Mouse (Mus musculus): ENCODE results near the gene Ahnak2. TPM values are rescaled to one million over a fixed set of nuclear protein-coding genes. Genes with fewer than 3 reads are reported as not detected.

Gene Ahnak2
- polyA plus RNA-seq, 1 experiment from 2014 or later, result 1.8 TPM

Small RNA genes within 50 kb of the gene (microRNA-seq; reads per million reads assigned to microRNA genes)
- not detected for gene Mir6940

Other genes starting within 250 kb of the Ahnak2 start
- gene Inf2, start 213.9 kb downstream of the Ahnak2 start, polyA plus RNA-seq (2015; fragmentation: Nextera tagmentation; extraction: Ambion mirVana), result 3.8 and 4.8 TPM in 2 replicates
- 11.6 and 12.4 TPM in 2 replicates for gene Adssl1, start 182.6 kb downstream of the Ahnak2 start, polyA plus RNA-seq (2015; fragmentation: Nextera tagmentation; extraction: Ambion mirVana)
- 255 and 266 TPM in 2 replicates for gene Siva1, start 158.0 kb downstream of the Ahnak2 start, polyA plus RNA-seq (2015; fragmentation: Nextera tagmentation; extraction: Ambion mirVana)
- gene Akt1, start 127.8 kb downstream of the Ahnak2 start, polyA plus RNA-seq (2015; fragmentation: Nextera tagmentation; extraction: Ambion mirVana), result 53.7 and 56.7 TPM in 2 replicates
- gene Zbtb42, start 123.8 kb downstream of the Ahnak2 start, polyA plus RNA-seq (2015; fragmentation: Nextera tagmentation; extraction: Ambion mirVana), result 4.0 and 4.6 TPM in 2 replicates
- 15.8 and 16.6 TPM in 2 replicates for gene Cep170b, start 82.2 kb downstream of the Ahnak2 start, polyA plus RNA-seq (2015; fragmentation: Nextera tagmentation; extraction: Ambion mirVana)
- gene Pld4, start 42.0 kb downstream of the Ahnak2 start, polyA plus RNA-seq (2015; fragmentation: Nextera tagmentation; extraction: Ambion mirVana), result 7.9 and 10.4 TPM in 2 replicates
- 11.2 and 11.9 TPM in 2 replicates for gene Clba1, start 6.3 kb upstream of the Ahnak2 start, polyA plus RNA-seq (2015; fragmentation: Nextera tagmentation; extraction: Ambion mirVana)
- 113 and 122 TPM in 2 replicates for gene Cdca4, start 26.8 kb upstream of the Ahnak2 start, polyA plus RNA-seq (2015; fragmentation: Nextera tagmentation; extraction: Ambion mirVana)
- gene Gpr132, start 65.6 kb upstream of the Ahnak2 start, polyA plus RNA-seq (2015; fragmentation: Nextera tagmentation; extraction: Ambion mirVana), result 0.12 and 0.14 TPM in 2 replicates
- 3.0 and 3.5 TPM in 2 replicates for gene Jag2, start 127.1 kb upstream of the Ahnak2 start, polyA plus RNA-seq (2015; fragmentation: Nextera tagmentation; extraction: Ambion mirVana)
- 87.5 and 88.5 TPM in 2 replicates for gene Nudt14, start 139.5 kb upstream of the Ahnak2 start, polyA plus RNA-seq (2015; fragmentation: Nextera tagmentation; extraction: Ambion mirVana)
- 24.7 and 25.3 TPM in 2 replicates for gene Btbd6, start 173.8 kb upstream of the Ahnak2 start, polyA plus RNA-seq (2015; fragmentation: Nextera tagmentation; extraction: Ambion mirVana)
- gene Brf1, start 198.0 kb upstream of the Ahnak2 start, polyA plus RNA-seq (2015; fragmentation: Nextera tagmentation; extraction: Ambion mirVana), result 62.4 and 70.4 TPM in 2 replicates
- 12.6 and 14.3 TPM in 2 replicates for gene Pacs2, start 211.9 kb upstream of the Ahnak2 start, polyA plus RNA-seq (2015; fragmentation: Nextera tagmentation; extraction: Ambion mirVana)